Mouse (Mus musculus) intestine, embryonic 14.5 days (tissue): ENCODE results near the gene Calm2. TPM values are rescaled to one million over a fixed set of nuclear protein-coding genes. Genes with fewer than 3 reads are reported as not detected.

Experiments
- ATAC-seq: fragments of 200-750 bp; cut with Nextera tagmentation; replicated peaks from 2 replicates; pipeline ENCODE4 v1.8.0; 2017; ENCODE audit warnings: low read depth, moderate number of reproducible peaks, moderate TSS enrichment, moderate library complexity; ENCODE audit not compliant: low FRiP score, low TSS enrichment
- DNase-seq: peaks from one replicate; pipeline ENCODE4 v3.0.0-alpha.2; 2018; ENCODE audit warnings: low spot score
- H3K27ac ChIP-seq: fragments of 300-500 bp; sonication (generic); 2 replicates; pipeline ENCODE4 v1.5.1; 2014; ENCODE audit warnings: low read depth, mild to moderate bottlenecking, control low read depth
- H3K27me3 ChIP-seq: fragments of 300-500 bp; sonication (generic); replicated peaks from 2 replicates; pipeline ENCODE4 v1.6.1; 2014; ENCODE audit warnings: low read length, control low read depth; ENCODE audit not compliant: control insufficient read depth, insufficient read depth
- H3K36me3 ChIP-seq: fragments of 300-500 bp; sonication (generic); 2 replicates; pipeline ENCODE4 v1.6.1; 2014; ENCODE audit warnings: low read length, control low read depth; ENCODE audit not compliant: control insufficient read depth, insufficient read depth
- H3K4me1 ChIP-seq: fragments of 300-500 bp; sonication (generic); replicated peaks from 2 replicates; pipeline ENCODE4 v1.6.1; 2014; ENCODE audit warnings: low read length, control low read depth, mixed read lengths; ENCODE audit not compliant: control insufficient read depth, insufficient read depth
- H3K4me2 ChIP-seq: fragments of 300-500 bp; sonication (generic); 2 replicates; pipeline ENCODE4 v1.6.1; 2014; ENCODE audit warnings: low read length
- H3K4me3 ChIP-seq: fragments of 300-500 bp; sonication (generic); 2 replicates; pipeline ENCODE4 v1.5.1; 2014; ENCODE audit warnings: low read depth, low read length, control low read depth, mixed read lengths
- H3K9ac ChIP-seq: fragments of 300-500 bp; sonication (generic); 2 replicates; pipeline ENCODE4 v1.6.1; 2014; ENCODE audit warnings: mild to moderate bottlenecking, low read length
- H3K9me3 ChIP-seq: fragments of 300-500 bp; sonication (generic); 2 replicates; pipeline ENCODE4 v1.6.1; 2016; ENCODE audit warnings: low read length, control low read depth; ENCODE audit not compliant: control insufficient read depth
- WGBS: fragments of 180-500 bp; shearing (Covaris S2); extraction: QIAGEN DNeasy Blood & Tissue Kit; methylation state at CpG from one replicate; pipeline ENCODE4 v1.1.7; 2014; 5-methylcytosine and 5-hydroxymethylcytosine counted together
- polyA plus RNA-seq: library from polyadenylated mRNA; unstranded; fragments of >200 nt; fragmentation: Nextera tagmentation; extraction: Ambion mirVana; gene quantifications from 2 replicates; pipeline ENCODE4 v1.2.1, GENCODE M21; 2014

Gene Calm2
- polyA plus RNA-seq, 1 experiment from 2014 or later: 1,068 TPM

- ATAC-seq: no peak
- Histone ChIP-seq H3K36me3 (no peaks in the 10 kb centered on the region), H3K4me2 (no peak overlapping the region), H3K27ac (no peak overlapping the region), H3K9me3 (no peaks in the 10 kb centered on the region), H3K4me3 (no peak overlapping the region), H3K9ac (no peak overlapping the region), H3K4me1 (no peaks in the 10 kb centered on the region), H3K27me3 (no peaks in the 10 kb centered on the region)
- DNase-seq: no peak
- 90% methylated on average over 11 of the region's 11 CpGs for WGBS
These were observed 44.3 kb downstream of the Calm2 start for GRCm38 (mm10) chr17:87402444-87402843.

- Histone ChIP-seq H3K27ac (no peak overlapping the region), H3K9ac (no peak overlapping the region), H3K36me3 (no peaks in the 10 kb centered on the region), H3K9me3 (no peaks in the 10 kb centered on the region), H3K4me2 (no peak overlapping the region), H3K4me3 (no peak overlapping the region), H3K27me3 (no peaks in the 10 kb centered on the region), H3K4me1 (no peaks in the 10 kb centered on the region)
- DNase-seq (no peak), ATAC-seq (no peak)
- WGBS: 75% methylated on average over 11 of the region's 11 CpGs
These were observed 49.6 kb downstream of the Calm2 start for GRCm38 (mm10) chr17:87397088-87397487.

- Histone ChIP-seq H3K27ac (no peak overlapping the region), H3K4me3 (no peak overlapping the region), H3K27me3 (no peaks in the 10 kb centered on the region), H3K9me3 (no peaks in the 10 kb centered on the region), H3K4me2 (no peak overlapping the region), H3K9ac (no peak overlapping the region), H3K4me1 (no peaks in the 10 kb centered on the region), H3K36me3 (no peaks in the 10 kb centered on the region)
- 59% methylated on average over 7 of the region's 7 CpGs for WGBS
- DNase-seq: no peak
- no peak for ATAC-seq
These were observed 55.5 kb downstream of the Calm2 start for GRCm38 (mm10) chr17:87391242-87391641.

DNA sequence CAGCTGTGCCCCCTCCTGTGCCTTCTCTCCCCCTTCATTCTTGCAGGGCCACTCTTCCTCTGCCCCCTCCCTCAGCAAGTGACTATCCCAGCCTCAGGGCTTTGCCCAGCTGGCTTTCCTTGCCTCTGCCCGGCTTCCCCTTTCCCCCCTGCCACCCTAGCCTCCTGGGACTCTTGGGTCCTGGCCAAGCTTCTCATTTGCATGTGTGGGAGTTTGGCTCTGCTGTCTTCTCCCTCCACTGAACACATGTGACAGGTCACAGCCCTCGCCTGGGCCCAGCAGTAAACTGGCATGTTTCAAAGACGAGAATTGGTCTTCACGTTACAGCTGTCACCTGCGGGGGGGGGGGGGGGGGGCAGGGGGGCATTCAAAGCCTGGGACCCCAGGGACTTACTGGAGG is 59.7 kb downstream of the Calm2 start:
- WGBS: 15% methylated on average over 3 of the region's 5 CpGs
- ATAC-seq (no peak), DNase-seq (no peak)
- Histone ChIP-seq H3K27ac (no peak overlapping the region), H3K27me3 (no peaks in the 10 kb centered on the region), H3K4me3 (no peak overlapping the region), H3K4me2 (no peak overlapping the region), H3K9me3 (no peaks in the 10 kb centered on the region), H3K4me1 (no peaks in the 10 kb centered on the region), H3K9ac (no peak overlapping the region), H3K36me3 (no peaks in the 10 kb centered on the region)

DNA sequence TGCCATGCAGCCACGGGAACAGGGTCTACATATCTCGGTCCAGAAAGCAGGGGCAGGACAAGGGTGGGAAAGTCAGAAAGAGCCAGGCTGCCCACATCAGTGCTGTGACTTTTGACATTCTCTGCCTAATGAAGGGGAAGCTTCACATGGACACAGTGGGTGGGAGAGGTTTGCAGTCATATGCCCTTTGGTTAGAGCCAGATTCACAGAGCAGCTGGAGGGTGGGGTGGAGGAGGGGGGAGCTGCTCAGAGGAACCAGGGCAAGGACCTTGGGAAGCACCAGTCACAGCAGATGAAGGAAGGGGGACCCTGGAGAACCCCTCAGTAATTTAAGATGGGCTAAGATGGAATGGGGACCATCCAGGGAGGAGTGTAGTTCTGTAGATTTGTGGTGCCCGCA is 60.9 kb downstream of the Calm2 start:
- Histone ChIP-seq H3K9me3 (no peaks in the 10 kb centered on the region), H3K27me3 (no peaks in the 10 kb centered on the region), H3K4me3 (no peak overlapping the region), H3K36me3 (no peaks in the 10 kb centered on the region), H3K4me2 (no peak overlapping the region), H3K27ac (no peak overlapping the region), H3K9ac (no peak overlapping the region), H3K4me1 (no peaks in the 10 kb centered on the region)
- WGBS: 79% methylated on average over 3 of the region's 3 CpGs
- DNase-seq (no peak), ATAC-seq (no peak)

Other genes with a start within 250 kb of the Calm2 start
- 87.9 and 93.9 TPM in 2 replicates for gene Mcfd2, start 181.0 kb downstream of the Calm2 start, polyA plus RNA-seq
- 11.2 and 11.9 TPM in 2 replicates for gene Ttc7, start 164.0 kb downstream of the Calm2 start, polyA plus RNA-seq
- gene Stpg4, start 19.2 kb downstream of the Calm2 start, polyA plus RNA-seq: not detected in 2 replicates
- gene Epcam, start 189.0 kb upstream of the Calm2 start, polyA plus RNA-seq: 792 and 803 TPM in 2 replicates
- 57.9 and 64.1 TPM in 2 replicates for gene Msh2, start 225.4 kb upstream of the Calm2 start, polyA plus RNA-seq